Mouse (Mus musculus) erythroblast, embryonic 14.5 days (primary cell): ENCODE measurements around the gene Jade1. TPM values are rescaled to one million over a fixed set of nuclear protein-coding genes. Genes with fewer than 3 reads are reported as not detected.

Experiments used
- H3K27me3 ChIP-seq: 2 replicates; pipeline ENCODE4 v1.6.1; 2012; ENCODE audit warnings: inconsistent platforms; ENCODE audit not compliant: control insufficient read depth
- H3K36me3 ChIP-seq: 2 replicates; pipeline ENCODE4 v1.6.1; 2012; ENCODE audit warnings: mild to moderate bottlenecking, inconsistent platforms; ENCODE audit not compliant: control insufficient read depth
- H3K4me1 ChIP-seq: 2 replicates; pipeline ENCODE4 v1.6.1; 2012; ENCODE audit warnings: inconsistent platforms; ENCODE audit not compliant: control insufficient read depth
- H3K4me3 ChIP-seq: replicated peaks from 2 replicates; pipeline ENCODE3; 2012; ENCODE audit warnings: moderate library complexity, mild to moderate bottlenecking, inconsistent platforms
- H3K9me3 ChIP-seq: 2 replicates; pipeline ENCODE4 v1.6.1; 2012; ENCODE audit warnings: low read length, inconsistent platforms, mixed read lengths; ENCODE audit not compliant: control insufficient read depth
- GATA1 ChIP-seq: IDR thresholded peaks from 2 replicates; pipeline ENCODE4 v1.6.1; 2012; ENCODE audit warnings: low read length, inconsistent platforms, mixed read lengths
- TAL1 ChIP-seq: IDR thresholded peaks from 3 replicates; pipeline ENCODE4 v1.6.1; 2012; ENCODE audit warnings: low read length, inconsistent platforms, mixed read lengths
- polyA plus RNA-seq: library from polyadenylated mRNA; stranded (reverse); fragments of >175 nt; gene quantifications from 2 replicates; pipeline ENCODE4 v1.2.3, GENCODE M21; 2012

The Jade1 gene
- polyA plus RNA-seq, 1 experiment: 0.53 TPM

GRCm38 (mm10) chr3:41580401-41581323 lies 25.1 kb downstream of the Jade1 start:
- Histone ChIP-seq H3K9me3 (no peaks in the 10 kb centered on the region), H3K4me1 (peaks cover 12% of the 10 kb centered on the region), H3K4me3 (no peak overlapping the region), H3K36me3 (peaks cover 65% of the 10 kb centered on the region), H3K27me3 (no peaks in the 10 kb centered on the region)
- TF ChIP-seq TAL1 (no peak), GATA1 (no peak)

GRCm38 (mm10) chr3:41581436-41581835 lies 25.9 kb downstream of the Jade1 start:
- no peak overlapping the region for H3K4me3 ChIP-seq
- H3K4me1 ChIP-seq: peaks cover 13% of the 10 kb centered on the region
- no peaks in the 10 kb centered on the region for H3K9me3 ChIP-seq
- H3K27me3 ChIP-seq: no peaks in the 10 kb centered on the region
- H3K36me3 ChIP-seq: peaks cover 60% of the 10 kb centered on the region
- TF ChIP-seq TAL1: no peak
- TF ChIP-seq GATA1: no peak

GRCm38 (mm10) chr3:41582256-41582655 lies 26.7 kb downstream of the Jade1 start:
- Histone ChIP-seq H3K9me3 (no peaks in the 10 kb centered on the region), H3K36me3 (peaks cover 62% of the 10 kb centered on the region), H3K4me3 (no peak overlapping the region), H3K27me3 (no peaks in the 10 kb centered on the region), H3K4me1 (peaks cover 17% of the 10 kb centered on the region)
- TF ChIP-seq GATA1: no peak
- no peak for TF ChIP-seq TAL1

- peaks cover 19% of the 10 kb centered on the region for H3K4me1 ChIP-seq
- no peak overlapping the region for H3K4me3 ChIP-seq
- no peaks in the 10 kb centered on the region for H3K27me3 ChIP-seq
- H3K9me3 ChIP-seq: no peaks in the 10 kb centered on the region
- no peak for TF ChIP-seq TAL1
- TF ChIP-seq GATA1: no peak
- H3K36me3 ChIP-seq: peaks cover 70% of the 10 kb centered on the region
Measured at GRCm38 (mm10) chr3:41583092-41583491, 27.6 kb downstream of the Jade1 start.

- no peaks in the 10 kb centered on the region for H3K27me3 ChIP-seq
- H3K4me1 ChIP-seq: peaks cover 17% of the 10 kb centered on the region
- no peak overlapping the region for H3K4me3 ChIP-seq
- TF ChIP-seq TAL1: no peak
- TF ChIP-seq GATA1: no peak
- H3K9me3 ChIP-seq: no peaks in the 10 kb centered on the region
- peaks cover 73% of the 10 kb centered on the region for H3K36me3 ChIP-seq
Measured at GRCm38 (mm10) chr3:41583621-41584020, 28.1 kb downstream of the Jade1 start.

GRCm38 (mm10) chr3:41585548-41585947 lies 30.0 kb downstream of the Jade1 start:
- TF ChIP-seq GATA1: no peak
- TF ChIP-seq TAL1: no peak
- no peaks in the 10 kb centered on the region for H3K27me3 ChIP-seq
- no peak overlapping the region for H3K4me3 ChIP-seq
- H3K9me3 ChIP-seq: no peaks in the 10 kb centered on the region
- H3K36me3 ChIP-seq: peaks cover 87% of the 10 kb centered on the region
- peaks cover 15% of the 10 kb centered on the region for H3K4me1 ChIP-seq

GRCm38 (mm10) chr3:41586330-41586729 lies 30.8 kb downstream of the Jade1 start:
- Histone ChIP-seq H3K4me3 (no peak overlapping the region), H3K9me3 (no peaks in the 10 kb centered on the region), H3K27me3 (no peaks in the 10 kb centered on the region), H3K4me1 (peaks cover 14% of the 10 kb centered on the region), H3K36me3 (peaks cover 87% of the 10 kb centered on the region)
- TF ChIP-seq TAL1: no peak
- TF ChIP-seq GATA1: no peak

- H3K27me3 ChIP-seq: no peaks in the 10 kb centered on the region
- peaks cover 87% of the 10 kb centered on the region for H3K36me3 ChIP-seq
- no peaks in the 10 kb centered on the region for H3K9me3 ChIP-seq
- TF ChIP-seq GATA1 (no peak), TAL1 (no peak)
- no peak overlapping the region for H3K4me3 ChIP-seq
- H3K4me1 ChIP-seq: peaks cover 14% of the 10 kb centered on the region
Measured at GRCm38 (mm10) chr3:41586917-41587316, 31.4 kb downstream of the Jade1 start.

GRCm38 (mm10) chr3:41587588-41587987 lies 32.1 kb downstream of the Jade1 start:
- Histone ChIP-seq H3K4me3 (no peak overlapping the region), H3K9me3 (no peaks in the 10 kb centered on the region), H3K27me3 (no peaks in the 10 kb centered on the region), H3K4me1 (peaks cover 14% of the 10 kb centered on the region), H3K36me3 (peaks cover 87% of the 10 kb centered on the region)
- TF ChIP-seq GATA1: no peak
